Mouse (Mus musculus) right cerebral cortex, postnatal 36 days (tissue): ENCODE measurements around the gene Asz1.

ENCODE experiments used
- DNase-seq, 2 experiments: peaks; one replicate each; pipeline ENCODE4 v3.0.0; 2022; ENCODE audit warnings: low spot score in 2 of 2, mixed read lengths in 1 of 2

The Asz1 gene

GRCm38 (mm10) chr6:18108934-18109333 lies at the start of gene Asz1:
Asz1 (minus strand) TSS chr6:18109061.
- DNase-seq = no peak

GRCm38 (mm10) chr6:18153031-18153430 lies 44.2 kb upstream of the Asz1 start:
- no peak for DNase-seq

- no peak for DNase-seq
These were observed 26.4 kb upstream of the Asz1 start for GRCm38 (mm10) chr6:18135246-18135645.

- no peak for DNase-seq
These were observed 19.2 kb upstream of the Asz1 start for GRCm38 (mm10) chr6:18128059-18128458.

- DNase-seq = no peak
These were observed 18.5 kb upstream of the Asz1 start for GRCm38 (mm10) chr6:18127206-18127983.

GRCm38 (mm10) chr6:18096861-18097260 lies 12.0 kb downstream of the Asz1 start:
- no peak for DNase-seq

GRCm38 (mm10) chr6:18089098-18089497 lies 19.8 kb downstream of the Asz1 start:
- no peak for DNase-seq

GRCm38 (mm10) chr6:18087160-18087804 lies 21.6 kb downstream of the Asz1 start:
- DNase-seq = no peak

- DNase-seq = no peak
These were observed 30.2 kb downstream of the Asz1 start for GRCm38 (mm10) chr6:18078615-18079014.

GRCm38 (mm10) chr6:18076986-18077385 lies 31.9 kb downstream of the Asz1 start:
- DNase-seq = no peak

GRCm38 (mm10) chr6:18076577-18076976 lies 32.3 kb downstream of the Asz1 start:
- DNase-seq = no peak

- no peak for DNase-seq
These were observed 51.0 kb downstream of the Asz1 start for GRCm38 (mm10) chr6:18057899-18058298.

- peak in 1 of 2 experiments; percentile 67 for DNase-seq
These were observed 57.2 kb downstream of the Asz1 start for GRCm38 (mm10) chr6:18051702-18052101.

GRCm38 (mm10) chr6:18044299-18044698 lies 64.6 kb downstream of the Asz1 start:
- no peak for DNase-seq

GRCm38 (mm10) chr6:18043172-18043571 lies 65.7 kb downstream of the Asz1 start:
- DNase-seq = no peak

GRCm38 (mm10) chr6:18032271-18032670 lies 76.6 kb downstream of the Asz1 start:
- DNase-seq = no peak

GRCm38 (mm10) chr6:18031509-18032010 lies 77.3 kb downstream of the Asz1 start:
- DNase-seq = peak in 1 of 2 experiments; percentile 47

GRCm38 (mm10) chr6:18030868-18031508 lies 77.9 kb downstream of the Asz1 start:
- no peak for DNase-seq

GRCm38 (mm10) chr6:18029746-18030656 lies 78.9 kb downstream of the Asz1 start, which contains the start of gene Wnt2:
Wnt2 (minus strand) TSS chr6:18030585.
- no peak for DNase-seq

- DNase-seq = no peak
These were observed 84.6 kb downstream of the Asz1 start for GRCm38 (mm10) chr6:18024133-18024794.

- no peak for DNase-seq
These were observed 95.5 kb downstream of the Asz1 start for GRCm38 (mm10) chr6:18013346-18013745.
